Mouse (Mus musculus): ENCODE results near the gene Rab25.

The Rab25 gene

GRCm38 (mm10) chr3:88542486-88542885, 5.6 kb downstream of the Rab25 start:
- DNase-seq (ENCODE audit: low spot score in 2 of 2), result no peak

GRCm38 (mm10) chr3:88541622-88542401, 6.3 kb downstream of the Rab25 start:
- no peak for DNase-seq (ENCODE audit: low spot score in 2 of 2)

GRCm38 (mm10) chr3:88540085-88540484, 8.0 kb downstream of the Rab25 start:
- DNase-seq (ENCODE audit: low spot score in 2 of 2), result no peak

GRCm38 (mm10) chr3:88539397-88539796, 8.7 kb downstream of the Rab25 start:
- no peak for DNase-seq (ENCODE audit: low spot score in 2 of 2)

- no peak for DNase-seq (ENCODE audit: low spot score in 2 of 2)
These were observed 9.6 kb downstream of the Rab25 start for GRCm38 (mm10) chr3:88538271-88539145.

GRCm38 (mm10) chr3:88537146-88537545, 11.0 kb downstream of the Rab25 start:
- no peak for DNase-seq (ENCODE audit: low spot score in 2 of 2)

- DNase-seq (ENCODE audit: low spot score in 2 of 2), result peak; percentile 56 to 66
These were observed 11.8 kb downstream of the Rab25 start for GRCm38 (mm10) chr3:88536103-88536930.

- no peak for DNase-seq (ENCODE audit: low spot score in 2 of 2)
These were observed 12.6 kb downstream of the Rab25 start for GRCm38 (mm10) chr3:88535527-88535926.

GRCm38 (mm10) chr3:88535005-88535404, 13.1 kb downstream of the Rab25 start:
- no peak for DNase-seq (ENCODE audit: low spot score in 2 of 2)

- no peak for DNase-seq (ENCODE audit: low spot score in 2 of 2)
These were observed 14.4 kb downstream of the Rab25 start for GRCm38 (mm10) chr3:88533706-88534105.

- DNase-seq (ENCODE audit: low spot score in 2 of 2), result peak in 1 of 2 experiments; percentile 42
These were observed 15.2 kb downstream of the Rab25 start for GRCm38 (mm10) chr3:88532689-88533511.

- DNase-seq (ENCODE audit: low spot score in 2 of 2), result no peak
These were observed 15.8 kb downstream of the Rab25 start, which contains the start of gene Mex3a for GRCm38 (mm10) chr3:88532299-88532674. Gene Mex3a (plus strand): TSS chr3:88532395.

- DNase-seq (ENCODE audit: low spot score in 2 of 2), result peak; percentile 86 to 90
These were observed 16.5 kb downstream of the Rab25 start for GRCm38 (mm10) chr3:88531348-88532298.

- DNase-seq (ENCODE audit: low spot score in 2 of 2), result no peak
These were observed 17.8 kb downstream of the Rab25 start for GRCm38 (mm10) chr3:88530082-88530864.

- no peak for DNase-seq (ENCODE audit: low spot score in 2 of 2)
These were observed 18.7 kb downstream of the Rab25 start for GRCm38 (mm10) chr3:88529204-88530000.

GRCm38 (mm10) chr3:88528646-88529045, 19.5 kb downstream of the Rab25 start:
- DNase-seq (ENCODE audit: low spot score in 2 of 2), result no peak

- no peak for DNase-seq (ENCODE audit: low spot score in 2 of 2)
These were observed 20.5 kb downstream of the Rab25 start for GRCm38 (mm10) chr3:88527565-88527964.
